Mouse (Mus musculus) bone marrow macrophage, adult 2 months (primary cell): Measurements from ENCODE around the gene Dpysl5.

Source experiments
- CTCF ChIP-seq: IDR thresholded peaks from 2 replicates; pipeline ENCODE4 v1.5.1; 2012; ENCODE audit warnings: low read depth, mild to moderate bottlenecking, low read length, moderate library complexity
- POLR2A ChIP-seq: IDR thresholded peaks from 2 replicates; pipeline ENCODE4 v1.6.1; 2012; ENCODE audit warnings: mild to moderate bottlenecking, low read depth, low read length, borderline replicate concordance

GRCm38 (mm10) chr5:30676800-30677199, 34.6 kb upstream of the Dpysl5 start:
- TF ChIP-seq POLR2A (no peak), CTCF (no peak)
